Comparison of ENCODE assay signal across 10 mouse cellular contexts in the genomic region with DNA sequence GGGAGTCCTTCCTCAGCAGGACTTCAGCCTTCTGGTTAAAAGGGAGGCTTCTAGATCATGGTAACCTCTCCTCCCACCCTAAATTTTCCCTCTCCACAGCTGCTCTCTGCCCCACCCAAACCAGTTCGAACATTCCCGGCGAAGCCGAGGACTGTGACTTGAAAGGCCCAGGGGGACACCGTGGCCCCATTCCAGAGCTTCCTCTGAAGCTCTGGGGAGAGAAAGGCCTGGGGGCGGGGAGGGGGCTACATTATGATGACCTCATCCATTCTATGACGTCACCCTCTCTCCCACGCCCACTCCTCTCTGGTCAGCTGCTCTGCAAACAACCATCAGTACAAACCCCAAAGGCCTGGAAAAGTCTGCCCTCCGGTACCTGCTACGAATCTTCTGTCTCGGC. TPM values are rescaled to one million over a fixed set of nuclear protein-coding genes. Genes with fewer than 3 reads are reported as not detected.
DNase-seq lines count a peak whose midpoint lies in the region; ATAC-seq and TF ChIP-seq lines count a peak whose summit lies in the region.
"Had no signal": no experiment of that assay in that cellular context is flagged by ENCODE, and none has a peak within 500 bp of the region (broad histone marks: within the 10 kb centered on the region; RNA-seq: fewer than 3 reads in every experiment).

TSS of gene Ccin (plus strand) at position 303 of the 400 bp plus-strand sequence.

- H3K9me3 ChIP-seq in liver, embryonic 16.5 days (replicated peaks; ENCODE audit: control insufficient read depth, low read length): no peaks in the 10 kb centered on the region

- peak within 1 kb of the TSS; percentile 70 for H3K9ac ChIP-seq in liver, embryonic 16.5 days (ENCODE audit: low read depth, low read length)

- no peaks in the 10 kb centered on the region for H3K36me3 ChIP-seq in testis, adult 2 months (ENCODE audit: control insufficient read depth, insufficient read depth, low read length)
- H3K36me3 ChIP-seq in liver, embryonic 16.5 days (ENCODE audit: control insufficient read depth, insufficient read depth): no peaks in the 10 kb centered on the region

- 78% methylated on average over 11 of the region's 11 CpGs for WGBS in liver, embryonic 16.5 days (ENCODE audit: insufficient replicate concordance)

- H3K4me1 ChIP-seq in testis, adult 2 months (ENCODE audit: control insufficient read depth, insufficient read depth, low read length): peaks cover 14% of the 10 kb centered on the region
- H3K4me1 ChIP-seq in liver, embryonic 16.5 days (ENCODE audit: control insufficient read depth, low read depth, low read length): peaks cover 14% of the 10 kb centered on the region

- peak within 1 kb of the TSS; percentile 1; the same call in 1 of the 2 replicates for H3K27ac ChIP-seq in testis, adult 2 months (ENCODE audit: control insufficient read depth, insufficient read depth, low read depth, low read length)
- H3K27ac ChIP-seq in liver, embryonic 16.5 days (ENCODE audit: low read length): peak within 1 kb of the TSS; percentile 46
- H3K27ac ChIP-seq: macrophage had no signal

- H3K27me3 ChIP-seq in testis, adult 2 months (ENCODE audit: control insufficient read depth, insufficient read depth, low read length): peaks cover 2% of the 10 kb centered on the region; the same call in 1 of the 2 replicates
- H3K27me3 ChIP-seq in liver, embryonic 16.5 days (ENCODE audit: control insufficient read depth, insufficient read depth, low read depth, low read length): no peaks in the 10 kb centered on the region

- H3K4me2 ChIP-seq in liver, embryonic 16.5 days (ENCODE audit: low read depth, low read length): peak within 1 kb of the TSS; percentile 80

- peak; percentile 6 to 22 for DNase-seq in adrenal gland, adult (ENCODE audit: inconsistent age in 2 of 2, low spot score in 1 of 2)
- no peak for DNase-seq in adrenal gland, adult 18-20 months (ENCODE audit: low spot score in 2 of 2)
- DNase-seq in testis, postnatal 14 days (ENCODE audit: low spot score): no peak
- no peak for DNase-seq in adipocyte (ENCODE audit: low spot score)
- no peak for DNase-seq in right cerebral cortex, postnatal 10 days (ENCODE audit: low spot score in 2 of 2)
- no peak for DNase-seq in adrenal gland, postnatal 10 days
- DNase-seq: thymus, postnatal 25 days had no signal

- peak within 1 kb of the TSS; percentile 87 for H3K4me3 ChIP-seq in testis, adult 2 months (ENCODE audit: control insufficient read depth, low read depth, low read length)
- H3K4me3 ChIP-seq in liver, embryonic 16.5 days (ENCODE audit: low read depth, low read length): peak within 1 kb of the TSS; percentile 45

- TF ChIP-seq CTCF in testis, adult 2 months (IDR thresholded peaks at IDR 0.05; ENCODE audit: control insufficient read depth, insufficient read depth, insufficient replicate concordance, low read depth, low read length): no peak

- TF ChIP-seq POLR2A in testis, adult 2 months (IDR thresholded peaks at IDR 0.05; ENCODE audit: control insufficient read depth, low read depth, low read length): peak; percentile 68

- no peak for ATAC-seq in liver, embryonic 16.5 days (ENCODE audit: low read depth)

RNA-seq across cellular contexts. Expression of gene Ccin, which starts in this region (rescaled TPM):
- total RNA-seq in adrenal gland, adult 18-20 months (2021): not detected
- polyA plus RNA-seq in testis, adult 2 months (2012; rRNA removed): 323 and 342 TPM in 2 replicates
- not detected in 2 replicates for polyA plus RNA-seq in liver, embryonic 16.5 days (2015; fragmentation: Nextera tagmentation; extraction: Ambion mirVana)
- total RNA-seq in adrenal gland, postnatal 10 days (2021): not detected
- polyA plus RNA-seq: macrophage had no signal

Comparison
In these comparisons a context has a peak if more than half of its experiments do, and no peak if none do; other contexts are left out.
1. RNA of gene Ccin (polyA plus RNA-seq): 323 to 342 TPM in testis, adult 2 months; not detected in liver, embryonic 16.5 days; every median in the first group is over 100 times any median in the second.
2. DNase-seq: peak in adrenal gland, adult (2 of 2); none in adrenal gland, adult 18-20 months (0 of 2), testis, postnatal 14 days (single experiment), adipocyte (single experiment), right cerebral cortex, postnatal 10 days (0 of 2) and adrenal gland, postnatal 10 days (single experiment).